Mouse (Mus musculus) intestine, postnatal 0 days (tissue): ENCODE measurements around the gene Fbxl3. TPM values are rescaled to one million over a fixed set of nuclear protein-coding genes. Genes with fewer than 3 reads are reported as not detected.
A peak's percentile ranks its signal among the peaks of the same experiment; 100 is the strongest.

Experiments used
- ATAC-seq: fragments of 200-750 bp; cut with Nextera tagmentation; 2 replicates; pipeline ENCODE4 v1.8.0; 2017; ENCODE audit warnings: mild to moderate bottlenecking, moderate TSS enrichment, moderate library complexity
- H3K27ac ChIP-seq: fragments of 300-500 bp; sonication (generic); 2 replicates; pipeline ENCODE4 v1.5.1; 2014; ENCODE audit warnings: mild to moderate bottlenecking, low read depth, low read length, moderate library complexity
- H3K27me3 ChIP-seq: fragments of 300-500 bp; sonication (generic); replicated peaks from 2 replicates; pipeline ENCODE4 v1.6.1; 2014; ENCODE audit warnings: low read length, mixed read lengths; ENCODE audit not compliant: control insufficient read depth, insufficient read depth
- H3K36me3 ChIP-seq: fragments of 300-500 bp; sonication (generic); 2 replicates; pipeline ENCODE4 v1.6.1; 2014; ENCODE audit warnings: mild to moderate bottlenecking, moderate library complexity; ENCODE audit not compliant: control insufficient read depth, insufficient read depth
- H3K4me1 ChIP-seq: fragments of 300-500 bp; sonication (generic); replicated peaks from 2 replicates; pipeline ENCODE4 v1.6.1; 2014; ENCODE audit warnings: antibody characterized with exemption, low read length, mixed read lengths; ENCODE audit not compliant: control insufficient read depth, insufficient read depth
- H3K4me2 ChIP-seq: fragments of 300-500 bp; sonication (generic); replicated peaks from 2 replicates; pipeline ENCODE4 v1.6.1; 2014; ENCODE audit warnings: low read depth, mild to moderate bottlenecking, moderate library complexity
- H3K4me3 ChIP-seq: fragments of 300-500 bp; sonication (generic); 2 replicates; pipeline ENCODE4 v1.5.1; 2014; ENCODE audit warnings: low read depth, low read length
- H3K9ac ChIP-seq: fragments of 300-500 bp; sonication (generic); 2 replicates; pipeline ENCODE4 v1.6.1; 2014; ENCODE audit warnings: mild to moderate bottlenecking, low read depth, low read length
- H3K9me3 ChIP-seq: fragments of 300-500 bp; sonication (generic); 2 replicates; pipeline ENCODE4 v1.6.1; 2016; ENCODE audit warnings: mixed run types; ENCODE audit not compliant: control insufficient read depth
- CTCF ChIP-seq: sonication (generic); IDR thresholded peaks from 2 replicates; pipeline ENCODE4 v1.5.1; 2016; ENCODE audit warnings: low read depth, mild to moderate bottlenecking, control low read depth, antibody characterized with exemption, moderate library complexity
- WGBS: fragments of 180-500 bp; shearing (Covaris S2); extraction: QIAGEN DNeasy Blood & Tissue Kit; methylation state at CpG from one replicate; pipeline ENCODE4 v1.1.7; 2014; 5-methylcytosine and 5-hydroxymethylcytosine counted together
- polyA plus RNA-seq: library from polyadenylated mRNA; unstranded; fragments of >200 nt; fragmentation: Nextera tagmentation; extraction: Ambion mirVana; gene quantifications from 2 replicates; pipeline ENCODE4 v1.2.1, GENCODE M21; 2015

Fbxl3 gene
- polyA plus RNA-seq, 1 experiment from 2014 or later: 22.1 TPM

DNA sequence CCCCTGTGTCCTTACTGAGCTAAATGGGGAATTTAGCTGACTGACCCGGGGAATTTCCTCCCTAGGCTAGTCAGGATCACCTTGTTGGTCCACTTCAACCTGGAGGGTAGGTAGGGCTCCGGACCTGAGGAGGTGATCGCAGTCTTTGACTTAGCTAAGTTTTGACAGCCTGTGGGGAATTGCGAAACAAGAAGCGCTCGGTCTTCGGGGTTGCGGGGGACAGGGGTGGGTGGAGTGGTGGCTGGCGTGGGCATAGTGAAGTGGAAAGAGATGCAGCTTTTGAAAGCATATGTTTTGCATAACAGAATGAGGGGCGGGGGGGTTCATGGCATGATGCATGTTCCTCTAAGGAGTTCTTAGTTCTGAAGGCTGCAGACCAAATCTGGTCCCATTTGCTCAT lies 28.6 kb downstream of the Fbxl3 start:
- Histone ChIP-seq H3K36me3 (peaks cover 26% of the 10 kb centered on the region), H3K27me3 (no peaks in the 10 kb centered on the region), H3K9me3 (no peaks in the 10 kb centered on the region), H3K4me1 (no peaks in the 10 kb centered on the region), H3K27ac (peak overlapping the region; percentile 80; the same call in 1 of the 2 replicates), H3K4me2 (peak overlapping the region; percentile 90), H3K4me3 (peak overlapping the region; percentile 77), H3K9ac (peak overlapping the region; percentile 79)
- 2% methylated on average over 10 of the region's 10 CpGs for whole genome bisulfite sequencing
- no peak for ATAC-seq
- no peak for TF ChIP-seq CTCF

DNA sequence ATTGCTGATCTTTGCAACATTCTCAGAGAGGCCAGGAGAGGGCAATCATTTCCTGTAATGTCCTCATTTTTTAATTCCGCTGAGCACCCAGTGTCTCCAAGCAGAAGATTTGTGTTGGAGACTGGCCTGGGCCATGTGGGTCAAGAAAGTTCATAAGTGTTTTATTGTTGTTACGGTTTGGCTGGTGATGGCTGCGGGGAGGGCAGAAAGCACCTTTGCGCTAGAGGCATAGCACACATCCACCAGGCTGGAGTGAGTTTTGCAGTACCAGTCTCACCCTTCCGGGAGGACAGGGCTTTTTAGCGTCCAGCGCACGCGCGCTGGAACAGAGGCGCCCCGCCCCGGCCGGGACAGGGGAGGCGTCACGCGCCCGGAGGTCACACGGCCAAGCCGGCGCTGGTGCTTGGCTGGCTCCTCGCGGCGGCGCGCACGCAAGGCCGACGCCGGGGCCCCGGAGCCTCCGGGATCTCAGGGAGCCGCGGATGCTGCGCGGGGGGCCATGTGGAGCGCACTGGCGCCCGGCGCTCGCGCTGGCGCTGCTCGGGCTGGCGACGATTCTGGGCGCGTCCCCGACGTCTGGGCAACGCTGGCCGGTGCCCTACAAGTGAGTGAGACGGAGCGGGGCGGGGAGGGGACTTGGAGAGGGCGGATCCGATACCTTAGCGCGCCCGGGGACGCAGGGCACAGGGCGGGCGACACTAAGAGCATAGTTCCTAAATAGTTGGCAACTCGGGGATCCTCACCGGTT lies 29.3 kb downstream of the Fbxl3 start, which contains the start of gene Cln5:
Cln5 (plus strand) TSS at position 353 of the 748 bp plus-strand sequence.
- H3K27me3 ChIP-seq: no peaks in the 10 kb centered on the region
- peak; percentile 98 for ATAC-seq
- peak; percentile 71 for TF ChIP-seq CTCF
- peak within 1 kb of the TSS; percentile 77 for H3K4me3 ChIP-seq
- peak within 1 kb of the TSS; percentile 90 for H3K4me2 ChIP-seq
- under 1% methylated on average over 61 of the region's 65 CpGs for WGBS
- no peaks in the 10 kb centered on the region for H3K4me1 ChIP-seq
- peak within 1 kb of the TSS; percentile 79 for H3K9ac ChIP-seq
- H3K9me3 ChIP-seq: no peaks in the 10 kb centered on the region
- H3K36me3 ChIP-seq: peaks cover 22% of the 10 kb centered on the region
- H3K27ac ChIP-seq: peak within 1 kb of the TSS; percentile 80

DNA sequence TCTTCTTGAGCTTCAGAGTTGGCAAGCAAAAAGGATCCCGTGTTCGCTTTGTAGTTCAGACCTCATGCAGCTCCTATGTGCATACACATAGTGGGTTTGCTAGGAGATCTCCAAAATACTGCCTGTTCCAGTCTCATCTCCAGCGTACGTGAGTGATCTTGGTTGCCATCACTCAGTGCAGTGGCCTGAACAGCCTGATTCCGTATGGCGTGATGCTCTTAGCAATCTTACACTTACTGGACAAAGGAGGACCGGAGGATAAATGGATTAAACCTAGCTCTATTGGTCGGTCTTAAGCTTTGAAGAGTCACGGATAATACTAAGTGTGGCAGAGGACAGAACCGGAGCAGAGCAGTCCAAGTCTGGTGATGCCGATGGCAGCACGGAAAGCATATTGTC lies 29.9 kb downstream of the Fbxl3 start:
- Histone ChIP-seq H3K4me3 (peak overlapping the region; percentile 77), H3K9ac (peak overlapping the region; percentile 79), H3K27me3 (no peaks in the 10 kb centered on the region), H3K36me3 (peaks cover 18% of the 10 kb centered on the region; the same call in 1 of the 2 replicates), H3K4me2 (peak overlapping the region; percentile 90), H3K27ac (peak overlapping the region; percentile 80), H3K4me1 (no peaks in the 10 kb centered on the region), H3K9me3 (no peaks in the 10 kb centered on the region)
- WGBS: 15% methylated on average over 12 of the region's 12 CpGs
- no peak for ATAC-seq
- no peak for TF ChIP-seq CTCF

DNA sequence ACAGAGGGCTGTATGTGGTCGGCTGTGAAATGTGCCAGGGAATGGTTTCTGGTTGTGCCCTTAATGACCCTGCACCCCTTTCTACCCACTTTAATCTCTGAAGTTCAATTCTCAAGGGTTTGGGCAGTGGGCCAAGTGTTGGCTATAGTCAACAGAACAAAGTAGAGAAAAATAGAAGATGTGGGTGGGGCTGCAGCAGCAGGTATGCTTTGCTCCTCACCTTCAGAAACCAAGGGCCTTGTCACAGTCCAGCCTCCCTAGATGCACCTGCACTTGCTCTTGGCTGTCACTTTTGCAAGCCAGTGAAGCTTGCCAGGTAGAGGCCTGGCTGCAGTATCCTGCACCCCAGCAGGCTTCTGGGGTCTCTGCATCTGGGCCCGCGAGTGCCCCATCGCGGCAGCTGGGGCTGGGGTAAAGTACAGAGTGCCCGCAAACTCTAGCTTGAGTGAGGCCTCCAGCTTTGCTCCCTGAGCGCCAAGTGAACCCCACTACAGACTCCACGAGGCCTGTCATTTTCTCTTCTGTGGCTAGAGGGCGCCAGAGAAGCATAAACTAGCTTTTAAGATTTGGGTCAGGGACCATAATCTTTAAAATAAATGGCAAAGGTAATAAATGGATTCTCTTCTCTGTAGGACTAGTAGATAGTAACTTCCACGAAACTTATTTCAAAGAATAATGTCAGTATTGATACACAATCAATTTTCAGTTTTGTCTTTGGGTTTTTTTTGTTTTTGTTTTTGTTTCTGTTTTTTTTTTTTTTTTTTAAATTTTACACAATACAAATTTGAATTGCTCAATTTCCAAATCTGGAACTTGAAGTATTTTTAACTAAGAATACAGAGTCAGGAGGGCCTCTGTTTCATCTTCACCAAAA lies 33.8 kb downstream of the Fbxl3 start:
- TF ChIP-seq CTCF: peak; percentile 81
- Histone ChIP-seq H3K9ac (no peak overlapping the region), H3K27ac (no peak overlapping the region), H3K27me3 (no peaks in the 10 kb centered on the region), H3K4me2 (no peak overlapping the region; the same call in 1 of the 2 replicates), H3K4me3 (no peak overlapping the region), H3K9me3 (no peaks in the 10 kb centered on the region), H3K36me3 (no peaks in the 10 kb centered on the region), H3K4me1 (no peaks in the 10 kb centered on the region)
- no peak for ATAC-seq
- 14% methylated on average over 10 of the region's 10 CpGs for WGBS

DNA sequence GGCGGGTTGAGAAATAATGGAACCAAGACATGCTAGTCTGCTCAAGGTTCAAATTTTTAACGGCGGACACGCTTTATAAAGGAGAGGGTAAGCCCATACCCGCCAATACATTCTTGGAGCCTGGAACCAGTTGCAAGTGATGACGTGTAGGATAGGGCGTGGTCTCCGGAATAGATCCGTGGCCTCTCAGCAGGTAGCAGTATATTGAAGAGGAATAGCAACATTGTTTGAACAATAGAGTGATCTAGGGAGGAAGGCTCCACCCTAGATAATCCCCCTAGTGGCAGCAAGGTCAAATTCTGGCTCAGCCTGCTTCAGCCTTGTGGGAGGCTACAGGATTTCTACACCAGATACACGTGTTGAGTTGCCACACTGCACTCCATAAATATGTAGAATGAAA lies 39.9 kb downstream of the Fbxl3 start:
- Histone ChIP-seq H3K9ac (no peak overlapping the region), H3K36me3 (no peaks in the 10 kb centered on the region), H3K4me3 (no peak overlapping the region), H3K4me1 (no peaks in the 10 kb centered on the region), H3K4me2 (no peak overlapping the region), H3K27me3 (no peaks in the 10 kb centered on the region), H3K9me3 (no peaks in the 10 kb centered on the region), H3K27ac (no peak overlapping the region)
- TF ChIP-seq CTCF: no peak
- WGBS: 86% methylated on average over 10 of the region's 10 CpGs
- no peak for ATAC-seq

DNA sequence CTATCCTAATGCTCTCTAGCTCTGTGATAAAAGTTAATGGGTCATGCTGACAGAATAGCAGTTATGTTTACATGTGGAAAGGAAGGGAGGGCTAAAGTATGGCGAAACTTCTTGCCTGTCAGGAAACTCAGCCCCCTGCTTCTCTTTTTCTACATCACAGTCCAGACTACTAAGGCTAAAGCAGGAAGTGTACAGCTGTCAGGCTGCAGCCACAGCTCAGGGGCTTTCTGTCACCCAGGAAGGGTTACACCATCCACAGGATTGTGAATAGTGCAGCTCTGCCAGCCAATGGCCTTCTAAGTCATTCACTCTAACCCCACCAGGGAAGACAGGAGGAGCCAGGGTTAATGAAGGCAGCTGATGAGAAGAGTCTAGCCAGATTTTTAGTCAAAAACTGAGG lies 40.4 kb downstream of the Fbxl3 start:
- 47% methylated on average over 1 of the region's 1 CpGs for WGBS
- H3K27me3 ChIP-seq: no peaks in the 10 kb centered on the region
- no peak overlapping the region for H3K4me3 ChIP-seq

More for the DNA sequence above, 40.4 kb downstream of the Fbxl3 start:
- TF ChIP-seq CTCF: no peak
- no peak overlapping the region for H3K4me2 ChIP-seq
- no peaks in the 10 kb centered on the region for H3K4me1 ChIP-seq
- H3K27ac ChIP-seq: no peak overlapping the region
- no peaks in the 10 kb centered on the region for H3K9me3 ChIP-seq
- H3K9ac ChIP-seq: no peak overlapping the region
- ATAC-seq: no peak
- no peaks in the 10 kb centered on the region for H3K36me3 ChIP-seq
